Mouse (Mus musculus) urinary bladder, postnatal 25 days (tissue): ENCODE data around the gene Klhl36.
"Not testable (repeated sequence)": the region's sequence is repeated elsewhere in the genome, so short reads cannot be mapped to it uniquely, and the experiment has no call there.

Source experiments
- DNase-seq: peaks from one replicate; pipeline ENCODE4 v3.0.0; 2022; ENCODE audit warnings: low spot score

Gene Klhl36

DNA sequence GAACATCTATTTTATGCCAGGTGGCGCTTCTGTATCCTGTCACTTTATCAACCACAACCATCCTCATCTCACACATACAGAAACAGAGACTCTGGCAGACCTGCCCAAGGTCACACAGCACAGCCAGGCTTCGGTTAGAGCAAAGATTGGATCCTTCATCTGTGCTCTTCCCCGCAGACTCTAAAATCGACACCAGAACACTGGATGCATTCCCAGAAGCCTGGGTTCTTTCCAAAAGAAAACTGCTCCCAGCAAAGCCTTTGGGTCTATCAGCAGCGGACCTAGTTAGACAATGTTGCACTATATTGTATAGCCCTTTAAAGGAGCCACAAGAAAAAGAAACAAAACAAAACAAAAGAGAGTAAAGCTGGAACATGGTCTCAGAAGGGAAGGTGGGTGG is 26.8 kb upstream of the Klhl36 start:
- no peak for DNase-seq

DNA sequence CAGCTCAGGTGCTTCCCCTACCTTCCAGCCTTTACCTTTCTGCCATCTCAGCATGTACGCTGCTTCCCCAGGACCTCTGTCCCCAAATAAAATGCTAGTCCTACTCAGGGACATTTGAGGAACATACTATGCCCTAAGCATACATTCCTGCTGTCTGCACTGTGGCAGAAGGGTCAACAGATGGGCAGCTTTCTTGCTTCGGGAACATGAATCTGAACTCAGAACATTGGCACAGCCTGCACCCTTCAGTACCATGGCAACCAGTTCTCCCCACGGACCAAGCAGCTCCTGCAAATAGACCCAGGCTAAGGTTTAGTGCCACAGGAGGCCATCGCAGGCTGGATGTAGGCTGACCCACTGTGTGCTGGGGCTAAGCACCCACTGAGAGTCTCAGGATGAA is 25.2 kb upstream of the Klhl36 start:
- DNase-seq, result no peak

DNA sequence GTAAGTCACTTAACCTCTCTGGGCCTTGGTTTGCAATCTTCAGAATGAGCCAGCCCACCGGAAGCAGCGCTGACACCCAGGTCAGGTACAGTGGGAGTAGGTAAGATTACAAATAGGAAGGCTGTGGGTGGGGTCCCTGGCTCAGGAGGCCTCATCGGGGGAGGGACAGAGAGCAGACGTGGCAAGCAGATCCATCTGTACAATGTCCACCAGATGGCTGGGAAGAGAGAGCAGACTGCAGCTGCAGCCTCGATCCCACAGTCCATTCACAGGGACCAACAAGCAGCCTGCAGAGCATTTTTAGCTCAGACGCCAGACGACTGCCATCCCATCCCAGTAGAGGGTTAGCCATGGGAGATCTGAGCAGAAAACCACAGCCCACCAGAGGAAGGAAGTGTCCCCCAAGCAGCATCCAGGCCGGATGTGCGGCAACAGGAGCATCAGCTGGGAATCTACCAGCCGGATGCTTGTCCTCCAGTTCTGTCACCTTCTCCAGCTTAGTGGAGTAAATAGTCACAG is 24.5 kb upstream of the Klhl36 start:
- DNase-seq, result no peak

DNA sequence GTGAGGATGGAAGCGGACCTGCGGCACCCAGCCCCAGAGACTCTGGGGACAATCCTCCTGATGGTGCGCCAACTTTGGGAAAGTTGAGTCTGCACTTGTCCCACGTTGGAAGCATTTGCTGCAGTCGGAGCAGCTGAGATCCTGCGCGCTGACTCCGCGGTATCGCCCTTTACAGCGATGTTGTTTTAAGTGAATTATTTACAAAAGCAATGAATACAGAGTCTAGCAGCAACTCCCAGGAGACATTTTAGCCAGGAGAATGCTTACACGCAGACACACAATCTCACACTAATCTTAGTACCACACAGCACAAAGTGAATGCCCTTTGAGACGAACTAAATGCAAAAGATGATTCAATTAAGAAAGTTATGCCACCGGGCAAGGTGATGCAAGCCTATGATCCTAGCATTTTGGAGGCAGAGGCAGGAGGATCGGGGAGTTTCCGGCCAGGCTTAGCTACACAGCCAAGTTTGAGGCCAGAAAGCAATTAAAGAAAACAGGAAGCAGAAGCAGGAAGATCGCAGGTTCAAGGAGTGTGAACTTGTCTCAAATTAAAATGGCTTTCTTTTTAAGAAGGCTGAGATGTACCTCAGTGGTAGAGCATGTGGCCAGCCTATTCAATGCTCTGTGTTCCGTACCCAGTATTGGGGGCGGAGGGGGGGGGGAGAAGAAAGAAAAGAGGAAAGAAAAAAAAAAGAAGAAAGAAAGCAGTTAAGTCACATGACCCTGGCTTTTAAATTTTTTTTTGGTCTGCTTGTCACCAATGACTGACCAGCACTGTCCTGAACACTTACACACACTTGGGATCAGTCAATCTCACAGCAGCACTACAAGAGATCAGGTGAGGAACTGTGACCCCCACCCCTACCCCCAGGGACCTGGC is 23.7 kb upstream of the Klhl36 start:
- no peak for DNase-seq

DNA sequence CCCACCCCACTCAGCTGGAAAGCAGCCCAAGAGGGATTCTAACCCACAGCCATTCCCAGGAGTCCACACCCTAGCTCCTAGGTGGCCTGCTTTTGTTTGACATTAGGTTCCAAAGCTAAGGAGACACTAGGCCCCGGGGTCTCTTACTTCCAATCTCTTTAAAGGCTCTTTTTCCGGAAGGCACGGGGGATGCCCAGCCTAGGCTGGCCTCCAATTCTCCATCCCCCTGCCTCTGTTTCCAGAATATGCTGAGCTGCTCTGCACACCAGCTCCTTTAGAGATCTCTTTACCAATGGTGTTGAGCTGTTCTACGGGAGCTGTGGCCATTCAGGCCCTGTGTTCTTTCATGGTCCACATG is 23.1 kb upstream of the Klhl36 start:
- no peak for DNase-seq

DNA sequence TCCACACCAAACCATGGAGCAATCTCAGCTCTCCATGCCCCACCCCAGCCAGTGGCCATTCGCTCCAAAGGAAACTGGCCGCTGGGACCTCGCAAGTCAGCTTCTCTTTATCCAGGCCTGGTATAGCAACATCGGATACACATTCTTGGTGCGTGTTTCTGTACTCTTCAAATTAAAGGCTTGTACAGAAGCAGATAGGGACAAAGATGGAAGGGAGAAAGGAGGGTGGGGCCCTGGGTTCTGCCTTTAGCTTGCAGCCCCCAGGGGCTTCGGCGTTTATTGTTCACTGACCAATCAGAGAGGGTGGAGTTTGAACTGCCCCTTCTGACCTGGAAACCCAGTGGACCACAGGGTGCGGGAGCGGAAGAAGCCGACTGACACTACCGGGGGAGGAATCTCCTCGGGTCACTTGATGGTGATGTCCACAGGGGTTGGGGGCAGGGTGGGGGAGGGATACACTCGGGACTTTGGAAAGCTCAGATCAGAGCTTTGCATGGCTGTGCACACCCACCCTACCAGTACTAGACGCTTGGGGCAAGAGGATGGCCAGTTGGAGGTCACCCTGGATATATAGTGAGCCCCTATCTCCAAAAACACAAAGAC is 22.5 kb upstream of the Klhl36 start:
- no peak for DNase-seq

DNA sequence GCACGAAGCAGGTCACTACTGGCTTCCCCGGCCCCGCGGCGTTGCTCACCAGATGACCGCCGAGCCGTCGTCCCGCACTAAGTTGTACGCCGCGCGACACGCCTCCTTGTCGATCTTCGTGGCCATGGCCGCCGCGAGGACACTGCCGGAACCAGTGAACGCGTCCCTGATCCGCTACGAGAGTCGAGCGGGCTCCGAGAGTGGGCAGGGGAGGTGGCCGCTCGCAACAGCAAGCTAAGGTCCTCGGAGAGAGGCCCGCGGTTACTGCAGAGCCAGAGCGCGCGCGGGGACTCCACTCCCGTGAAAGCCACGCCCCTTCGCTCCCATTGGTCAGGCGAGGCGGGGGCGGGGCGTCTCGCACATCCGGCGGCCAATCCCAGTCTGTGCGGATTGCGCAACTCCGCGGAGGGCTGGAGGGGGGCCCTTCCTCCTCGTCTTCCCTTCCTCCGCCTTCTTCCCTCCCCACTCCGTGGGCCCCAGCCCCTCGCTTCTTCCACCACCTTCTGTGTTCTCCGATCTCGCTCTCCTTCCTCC is 21.7 kb upstream of the Klhl36 start, which contains the start of gene Cotl1:
Cotl1 (minus strand) TSS at position 270 of the 534 bp plus-strand sequence.
- peak; percentile 98 for DNase-seq

DNA sequence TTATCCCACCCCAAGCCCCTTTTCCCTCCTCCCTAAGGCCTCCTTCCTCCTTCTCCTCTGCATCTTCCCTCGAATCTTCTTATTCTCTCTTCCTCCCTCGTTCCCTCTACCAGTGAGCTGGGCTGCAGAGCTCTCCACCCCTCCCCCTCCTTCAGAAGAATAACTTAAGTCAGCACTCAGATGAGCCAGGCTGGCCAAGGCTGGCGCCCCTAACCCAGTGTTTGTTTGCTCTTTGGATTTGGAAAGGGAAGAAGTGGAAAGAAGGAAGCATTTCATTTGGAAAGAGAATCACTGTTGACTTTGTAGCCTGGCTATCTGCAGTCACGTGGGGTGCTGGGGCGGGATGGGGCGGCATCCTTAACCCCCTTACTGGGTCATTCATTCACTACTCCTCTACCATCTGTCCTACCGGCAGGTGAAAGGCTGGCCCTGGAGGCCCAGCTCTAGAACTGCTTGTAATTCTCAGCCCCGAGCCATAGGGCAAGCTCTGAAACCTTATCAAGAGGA is 21.1 kb upstream of the Klhl36 start:
- DNase-seq, result no peak

DNA sequence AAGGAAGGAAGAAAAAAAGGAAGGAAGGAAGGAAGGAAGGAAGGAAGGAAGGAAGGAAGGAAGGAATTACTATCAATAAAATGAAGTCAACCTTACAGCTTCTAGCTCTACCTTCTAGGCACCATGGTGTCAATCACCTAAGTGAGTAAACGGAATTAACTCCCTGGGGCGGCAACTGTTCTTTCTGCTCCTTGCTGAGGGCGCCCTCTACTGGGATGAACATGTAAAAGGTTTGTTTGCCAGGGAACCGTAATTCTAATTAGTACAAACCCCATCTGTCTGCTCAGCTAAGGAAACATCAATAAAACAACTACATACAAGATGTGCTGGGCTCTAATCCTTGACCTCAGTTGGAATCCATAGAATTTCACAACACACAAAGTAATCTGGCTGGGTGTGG is 18.6 kb upstream of the Klhl36 start:
- peak; percentile 79 for DNase-seq

DNA sequence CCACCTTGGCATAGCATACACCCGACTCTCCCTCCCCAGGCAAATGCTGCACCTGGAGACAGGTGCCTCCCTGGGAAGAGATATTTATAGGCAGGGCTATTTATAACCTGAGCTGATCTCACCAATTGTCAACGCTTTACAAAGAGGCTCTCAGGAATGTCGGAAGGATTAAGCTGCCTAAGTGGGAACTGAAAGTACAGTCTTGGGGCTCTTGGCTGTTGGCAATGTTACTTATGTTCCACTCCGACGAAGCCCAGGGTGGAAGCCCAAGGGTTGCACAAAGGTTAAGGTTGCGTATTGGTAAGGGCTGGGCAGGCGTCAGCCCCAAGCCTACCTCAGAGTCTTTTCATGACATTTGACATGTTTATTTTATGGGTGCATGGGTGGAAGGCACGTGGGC is 17.5 kb upstream of the Klhl36 start:
- no peak for DNase-seq

DNA sequence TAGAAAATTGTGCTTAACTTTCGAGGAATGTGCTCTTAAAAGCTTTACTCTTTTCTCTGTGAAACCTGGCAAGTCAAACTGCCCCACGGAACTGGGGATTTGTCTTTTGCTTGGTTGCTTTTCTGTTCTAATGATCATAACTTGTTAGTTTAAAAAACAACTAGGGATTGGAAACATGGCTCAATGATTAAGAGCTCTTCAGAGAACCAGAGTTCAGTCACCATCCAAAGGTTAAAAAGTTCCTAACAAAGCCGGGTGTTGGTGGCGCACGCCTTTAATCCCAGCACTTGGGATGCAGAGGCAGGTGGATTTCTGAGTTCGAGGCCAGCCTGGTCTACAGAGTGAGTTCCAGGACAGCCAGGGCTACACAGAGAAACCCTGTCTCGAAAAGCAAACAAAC is 16.3 kb upstream of the Klhl36 start:
- not testable (repeated sequence) for DNase-seq

DNA sequence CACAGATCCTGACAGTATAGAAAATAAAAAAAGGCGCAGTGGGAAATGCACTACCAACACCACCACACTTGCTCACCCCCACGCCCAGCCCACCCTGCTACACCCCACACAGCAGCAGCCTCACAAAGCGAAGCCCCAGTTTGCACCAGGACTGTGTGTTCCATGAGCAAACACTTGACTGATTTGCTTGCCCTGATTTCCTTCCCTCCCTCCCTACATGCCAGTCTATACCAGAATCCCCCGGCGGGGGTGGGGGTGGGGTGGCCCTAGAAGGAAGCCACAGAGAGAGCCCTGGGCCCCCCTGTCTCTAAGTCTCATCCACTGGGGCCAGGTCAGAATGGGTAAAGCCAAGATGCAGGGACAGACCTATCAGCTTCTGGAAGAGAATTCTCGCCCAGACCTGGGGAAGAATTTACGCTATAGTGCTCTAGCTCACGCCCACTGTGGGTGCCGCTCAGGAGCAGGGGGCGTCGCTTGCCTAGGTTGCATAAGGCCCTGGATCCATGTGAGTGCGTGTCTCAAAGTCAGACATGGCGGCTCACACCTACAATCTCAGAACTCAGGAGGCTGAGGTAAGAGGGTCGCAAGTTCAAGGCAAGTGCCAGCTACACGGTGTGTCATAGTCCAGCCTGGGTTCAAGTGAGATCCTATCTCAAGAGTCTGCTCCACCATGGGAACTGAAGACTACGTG is 14.7 kb upstream of the Klhl36 start:
- no peak for DNase-seq

DNA sequence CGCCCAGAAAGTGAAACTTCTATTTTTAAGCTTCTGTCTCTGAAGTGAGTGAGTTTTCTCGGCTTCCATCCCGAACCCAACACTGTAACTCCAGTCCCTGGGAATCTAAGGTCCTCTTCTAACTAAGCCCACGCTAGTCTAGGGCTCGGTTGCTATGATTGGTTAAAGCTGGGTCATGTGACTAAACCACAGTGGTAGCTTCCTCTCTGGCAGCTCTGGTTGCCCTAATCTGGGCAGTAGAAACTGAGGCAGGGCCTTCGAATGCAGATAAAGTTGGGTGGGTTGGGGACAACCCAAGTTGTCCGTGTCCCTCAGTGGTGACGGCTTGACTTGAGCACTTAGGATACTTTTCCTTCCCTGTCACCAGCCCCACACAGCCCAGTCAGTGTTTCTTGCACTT is 8.5 kb upstream of the Klhl36 start:
- no peak for DNase-seq

DNA sequence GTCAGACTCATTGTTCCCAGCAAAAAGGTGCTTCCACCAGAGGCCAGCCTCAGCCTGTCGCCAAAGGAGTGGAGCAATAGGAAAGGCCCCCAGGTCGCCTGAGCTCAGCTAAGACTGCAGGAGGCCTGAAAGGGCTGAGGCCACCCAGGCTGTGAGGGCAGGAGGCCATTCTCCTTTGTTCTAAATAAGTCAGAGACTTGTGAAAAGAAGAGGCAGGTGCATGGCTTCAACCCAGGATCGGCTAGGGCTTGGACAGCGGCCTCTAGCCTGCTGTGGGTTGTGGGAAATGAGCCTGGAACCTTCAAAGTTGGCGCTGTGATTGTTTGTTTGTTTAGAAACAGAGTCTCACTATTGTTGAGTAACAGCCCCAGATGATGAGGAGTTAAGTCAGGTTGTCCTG is 8.0 kb upstream of the Klhl36 start:
- no peak for DNase-seq

DNA sequence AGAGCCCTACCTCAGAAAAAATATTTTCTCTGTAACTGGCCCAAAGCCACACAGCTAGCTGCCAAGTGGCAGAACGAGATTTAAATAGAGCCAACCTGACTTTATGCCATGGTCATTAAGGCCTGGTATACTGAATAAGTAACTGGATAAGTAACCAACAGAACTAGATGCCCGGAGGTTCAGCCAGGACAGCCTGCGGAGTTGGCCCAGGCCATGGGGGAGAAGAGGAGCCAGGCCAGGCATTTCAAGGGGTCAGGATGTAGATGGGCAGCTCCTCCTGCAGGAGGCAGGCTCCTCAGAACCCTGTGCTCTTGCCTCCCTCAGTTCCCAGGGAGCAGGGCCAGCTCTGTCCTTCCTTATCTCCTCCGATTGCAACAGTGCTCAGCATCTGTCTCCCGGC is 6.4 kb upstream of the Klhl36 start:
- DNase-seq, result no peak

DNA sequence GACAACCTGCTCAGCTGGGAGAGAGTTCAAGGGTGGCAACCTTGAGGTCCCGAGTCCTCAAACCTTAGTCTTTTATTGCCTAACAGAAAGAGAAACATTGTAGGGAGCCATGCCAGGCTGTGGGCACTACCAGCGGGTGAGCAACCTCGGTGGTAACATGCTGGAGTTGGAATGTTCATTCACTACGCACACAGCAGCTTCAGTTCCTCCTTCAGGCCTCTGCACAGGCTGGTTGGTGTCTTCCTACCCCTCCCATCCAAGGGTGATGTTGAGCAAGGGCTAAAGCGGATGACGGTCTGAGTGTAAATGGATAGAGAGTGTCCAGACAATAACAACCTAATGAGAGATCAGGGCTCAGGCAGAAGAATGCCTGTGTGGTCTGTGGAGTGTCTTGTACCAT is 4.3 kb upstream of the Klhl36 start:
- no peak for DNase-seq

DNA sequence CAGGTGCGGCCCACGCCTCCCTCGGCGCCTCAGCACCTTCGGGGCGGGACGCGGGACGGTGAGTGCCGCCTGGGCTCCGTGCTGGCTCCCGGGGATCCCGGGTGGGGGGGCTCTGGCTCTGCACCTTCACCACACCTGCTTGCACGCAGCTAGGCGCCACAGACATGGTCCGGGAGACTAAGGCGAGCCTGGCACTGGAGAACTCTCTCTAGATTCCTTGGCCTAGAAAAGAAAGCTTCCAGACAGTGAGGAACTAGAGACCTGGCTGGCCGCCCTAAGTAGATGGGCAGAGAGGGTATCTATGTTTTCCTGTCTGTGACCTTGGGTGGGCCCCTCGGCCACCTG is 296 bp downstream of the Klhl36 start:
- DNase-seq, result no peak

DNA sequence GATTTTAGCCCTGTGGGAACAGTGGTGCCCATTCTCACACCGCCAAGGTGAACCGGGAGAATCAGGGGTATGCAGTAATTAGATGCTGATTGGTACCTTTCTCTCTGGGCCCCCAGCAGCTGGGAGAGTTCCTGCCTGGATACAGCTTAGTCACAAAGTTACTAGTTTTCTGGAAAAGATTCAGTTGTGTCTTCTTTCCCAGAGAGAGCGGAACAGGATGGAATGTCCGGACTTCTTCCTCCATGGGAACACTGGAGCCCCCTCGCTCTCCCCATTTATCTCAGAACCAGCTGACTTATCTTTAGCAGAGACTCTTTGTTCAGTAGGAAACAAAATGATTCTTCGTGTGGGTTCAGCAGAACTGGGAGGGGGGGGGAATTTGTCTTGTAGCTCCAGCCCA is 683 bp downstream of the Klhl36 start:
- DNase-seq, result no peak

DNA sequence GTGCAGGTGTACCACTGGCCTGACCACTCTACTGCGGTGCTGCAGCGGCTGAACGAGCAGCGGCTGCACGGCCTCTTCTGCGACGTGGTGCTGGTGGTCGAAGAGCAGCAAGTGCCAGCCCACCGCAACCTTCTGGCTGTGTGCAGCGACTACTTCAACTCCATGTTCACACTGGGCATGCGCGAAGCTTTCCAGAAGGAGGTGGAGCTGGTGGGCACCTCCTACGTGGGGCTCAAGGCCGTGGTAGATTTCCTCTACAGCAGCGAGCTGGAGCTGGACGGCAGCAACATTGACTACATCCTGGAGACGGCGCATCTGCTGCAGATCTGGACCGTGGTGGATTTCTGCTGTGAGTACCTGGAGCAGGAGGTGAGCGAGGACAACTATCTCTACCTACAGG is 7.5 kb downstream of the Klhl36 start:
- no peak for DNase-seq

DNA sequence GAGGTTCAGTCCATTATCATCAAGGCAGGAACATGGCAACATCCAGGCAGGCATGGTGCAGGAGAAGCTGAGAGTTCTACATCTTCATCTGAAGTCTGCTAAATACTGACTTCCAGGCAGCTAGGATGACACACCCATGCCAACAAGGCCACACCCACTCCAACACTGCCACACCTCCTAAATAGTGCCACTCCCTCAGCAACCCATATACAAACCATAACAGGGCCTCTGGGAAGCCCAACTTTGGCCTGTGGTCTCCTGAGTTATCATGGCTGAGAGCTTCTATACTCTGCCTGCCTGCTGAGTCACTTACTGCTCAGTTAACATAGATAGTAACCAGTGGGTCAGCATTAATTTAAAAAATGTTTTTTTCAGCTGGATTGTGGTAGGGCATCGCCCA is 11.1 kb downstream of the Klhl36 start:
- no peak for DNase-seq

DNA sequence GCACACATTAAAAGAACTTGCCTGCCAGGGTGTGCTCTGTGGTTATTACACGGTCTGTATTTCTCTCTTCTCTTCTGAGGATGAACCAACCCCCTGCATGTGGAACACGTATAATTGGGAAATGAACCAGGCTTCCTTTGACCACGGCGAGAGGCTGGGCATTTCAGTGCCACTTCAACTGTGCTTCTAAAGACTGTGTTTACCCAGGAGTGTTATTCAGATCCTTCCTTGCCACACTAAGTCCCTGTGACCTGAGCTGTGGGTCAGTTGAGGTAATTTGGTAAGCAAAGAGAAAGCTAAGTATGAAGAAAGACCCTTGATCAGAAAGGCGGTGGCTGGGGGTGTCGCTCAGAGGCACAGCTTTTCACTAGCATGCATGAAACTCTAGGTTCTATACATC is 19.2 kb downstream of the Klhl36 start:
- DNase-seq, result no peak

DNA sequence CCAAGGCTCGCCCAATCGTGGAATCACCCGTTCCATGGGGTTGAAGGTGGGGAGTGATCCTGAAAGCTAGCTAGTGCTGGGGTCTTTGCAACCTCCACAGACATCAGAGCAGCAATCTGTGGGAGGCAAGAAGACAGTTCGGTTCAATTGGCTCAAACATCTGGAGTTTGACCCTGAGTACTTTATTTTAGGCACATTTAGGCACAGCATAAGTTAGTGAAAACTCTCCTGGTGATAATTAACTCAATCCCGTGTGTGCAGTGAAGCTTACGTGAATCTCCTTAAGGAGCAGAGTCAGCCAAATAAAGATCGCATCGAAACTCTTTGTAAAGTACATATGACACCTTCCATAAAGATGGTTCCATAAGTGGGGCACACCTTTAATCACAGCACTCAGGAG is 19.9 kb downstream of the Klhl36 start:
- DNase-seq, result no peak

DNA sequence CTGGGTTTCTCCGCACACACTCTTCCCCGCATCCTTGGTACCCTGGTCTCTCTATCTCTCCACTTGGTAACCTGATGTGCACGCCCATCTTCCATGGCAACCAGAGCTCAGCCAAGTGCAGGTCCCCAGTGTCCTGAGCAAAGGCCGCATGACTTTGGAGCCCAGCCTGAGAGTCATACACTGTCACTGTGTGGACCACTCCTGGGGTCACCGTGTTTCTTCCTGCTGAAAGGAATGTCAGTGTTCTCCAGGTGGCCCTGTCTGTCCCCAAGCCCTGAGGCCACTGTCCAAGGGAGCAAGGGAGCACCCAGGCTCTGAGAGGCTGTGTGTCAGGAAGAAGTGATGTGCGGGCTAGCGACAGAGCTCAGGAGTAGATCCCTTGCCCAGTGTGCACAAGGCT is 21.2 kb downstream of the Klhl36 start:
- DNase-seq, result no peak
